Mouse (Mus musculus) bone marrow macrophage, adult 2 months (primary cell): ENCODE measurements around the gene Fam98c.

ENCODE experiments used
- CTCF ChIP-seq: IDR thresholded peaks from 2 replicates; pipeline ENCODE4 v1.5.1; 2012; ENCODE audit warnings: low read depth, mild to moderate bottlenecking, low read length, moderate library complexity
- POLR2A ChIP-seq: IDR thresholded peaks from 2 replicates; pipeline ENCODE4 v1.6.1; 2012; ENCODE audit warnings: mild to moderate bottlenecking, low read depth, low read length, borderline replicate concordance

- TF ChIP-seq POLR2A (no peak), CTCF (no peak)
Measured at GRCm38 (mm10) chr7:29134693-29135386, 21.2 kb downstream of the Fam98c start, which contains the start of gene Rasgrp4.
